Comparison of ENCODE assay signal across 26 mouse cellular contexts in genomic region chr2:12180635-12181034, GRCm38 (mm10).
DNase-seq lines count a peak whose midpoint lies in the region; ATAC-seq and TF ChIP-seq lines count a peak whose summit lies in the region.
"Had no signal": no experiment of that assay in that cellular context is flagged by ENCODE, and none has a peak within 500 bp of the region (broad histone marks: within the 10 kb centered on the region; RNA-seq: fewer than 3 reads in every experiment).

No protein-coding gene starts in this region.

- no peaks in the 10 kb centered on the region; the same call in 1 of the 2 replicates for H3K4me1 ChIP-seq in embryonic facial prominence, embryonic 14.5 days (ENCODE audit: control insufficient read depth, insufficient read depth, low read length)
- H3K4me1 ChIP-seq in embryonic facial prominence, embryonic 10.5 days = peaks cover 13% of the 10 kb centered on the region
- H3K4me1 ChIP-seq: embryonic facial prominence, embryonic 15.5 days; forebrain, embryonic 12.5 days had no signal

- no peaks in the 10 kb centered on the region for H3K9me3 ChIP-seq in embryonic facial prominence, embryonic 14.5 days (ENCODE audit: control insufficient read depth, low read length)
- no peaks in the 10 kb centered on the region for H3K9me3 ChIP-seq in embryonic facial prominence, embryonic 10.5 days
- H3K9me3 ChIP-seq: embryonic facial prominence, embryonic 12.5 days; embryonic facial prominence, embryonic 15.5 days; forebrain, embryonic 10.5 days; forebrain, embryonic 12.5 days had no signal

- H3K4me3 ChIP-seq in embryonic facial prominence, embryonic 14.5 days (ENCODE audit: low read depth, low read length) = no peak overlapping the region
- no peak overlapping the region for H3K4me3 ChIP-seq in embryonic facial prominence, embryonic 10.5 days
- H3K4me3 ChIP-seq in left cerebral cortex, adult 2 months = no peak overlapping the region
- H3K4me3 ChIP-seq: embryonic facial prominence, embryonic 12.5 days; embryonic facial prominence, embryonic 15.5 days; erythroblast, embryonic 14.5 days; forebrain, embryonic 10.5 days; forebrain, embryonic 12.5 days had no signal

- intact Hi-C loops in left cerebral cortex, postnatal 4 days (cut with DNase I) = no loop called here
- intact Hi-C loops in left cerebral cortex, adult 2 months (cut with DNase I) = no loop called here

- 51% methylated on average over 2 of the region's 2 CpGs for WGBS in embryonic facial prominence, embryonic 14.5 days
- WGBS in embryonic facial prominence, embryonic 10.5 days = 64% methylated on average over 2 of the region's 2 CpGs

- no peak overlapping the region for H3K4me2 ChIP-seq in embryonic facial prominence, embryonic 14.5 days (ENCODE audit: low read depth, low read length)
- H3K4me2 ChIP-seq: embryonic facial prominence, embryonic 12.5 days; embryonic facial prominence, embryonic 15.5 days; forebrain, embryonic 12.5 days had no signal

- peak; percentile 14 for DNase-seq in embryonic facial prominence, embryonic 14.5 days (ENCODE audit: low spot score)
- DNase-seq in embryonic facial prominence, embryonic 10.5 days (ENCODE audit: low spot score) = no peak
- peak; percentile 73 for DNase-seq in MN1 (ENCODE audit: low spot score)
- DNase-seq in left cerebral cortex, postnatal 4 days = no peak
- no peak for DNase-seq in left cerebral cortex, adult 2 months (ENCODE audit: extremely low spot score in 1 of 2, low spot score in 2 of 2)
- DNase-seq in kidney, postnatal 4 days = no peak
- DNase-seq: adrenal gland, adult 2 months; adrenal gland, postnatal 10 days; adrenal gland, postnatal 25 days; B cell, adult 2 months; cerebellum, adult 11 months; cerebellum, adult 18-20 months; cerebellum, adult 8-10 months; cerebellum, adult 9-11 months; cerebellum, postnatal 14 days; cerebellum, postnatal 36 days; embryo, embryonic 11 days had no signal

- ATAC-seq in embryonic facial prominence, embryonic 14.5 days (ENCODE audit: low read depth) = no peak
- peak; percentile 77 for ATAC-seq in granulocyte monocyte progenitor cell, adult 5-6 weeks (replicated peaks; ENCODE audit: poor library complexity, severe bottlenecking)
- ATAC-seq in megakaryocyte progenitor cell, adult 5-6 weeks (replicated peaks; ENCODE audit: poor library complexity) = peak; percentile 76
- ATAC-seq: forebrain, embryonic 14.5 days; forebrain, embryonic 16.5 days had no signal

- H3K36me3 ChIP-seq in embryonic facial prominence, embryonic 14.5 days (ENCODE audit: control insufficient read depth, insufficient read depth, low read length) = no peaks in the 10 kb centered on the region
- H3K36me3 ChIP-seq in embryonic facial prominence, embryonic 10.5 days (replicated peaks) = no peaks in the 10 kb centered on the region
- H3K36me3 ChIP-seq: embryonic facial prominence, embryonic 12.5 days; embryonic facial prominence, embryonic 15.5 days; forebrain, embryonic 10.5 days; forebrain, embryonic 12.5 days had no signal

- TF ChIP-seq CTCF in left cerebral cortex, adult 2 months (IDR thresholded peaks at IDR 0.05) = no peak

- H3K27ac ChIP-seq in embryonic facial prominence, embryonic 14.5 days (replicated peaks; ENCODE audit: low read depth, low read length) = no peak overlapping the region
- H3K27ac ChIP-seq in embryonic facial prominence, embryonic 10.5 days (replicated peaks) = no peak overlapping the region
- H3K27ac ChIP-seq in left cerebral cortex, adult 2 months = no peak overlapping the region
- H3K27ac ChIP-seq: embryonic facial prominence, embryonic 12.5 days; embryonic facial prominence, embryonic 15.5 days; forebrain, embryonic 10.5 days; forebrain, embryonic 12.5 days had no signal

- no peaks in the 10 kb centered on the region for H3K27me3 ChIP-seq in embryonic facial prominence, embryonic 14.5 days (replicated peaks; ENCODE audit: control insufficient read depth, insufficient read depth, low read length)
- H3K27me3 ChIP-seq in embryonic facial prominence, embryonic 10.5 days (replicated peaks; ENCODE audit: low read depth, poor library complexity, severe bottlenecking) = no peaks in the 10 kb centered on the region
- H3K27me3 ChIP-seq: embryonic facial prominence, embryonic 12.5 days; embryonic facial prominence, embryonic 15.5 days; forebrain, embryonic 12.5 days had no signal

- H3K9ac ChIP-seq in embryonic facial prominence, embryonic 14.5 days (ENCODE audit: low read depth, low read length) = no peak overlapping the region
- H3K9ac ChIP-seq: embryonic facial prominence, embryonic 12.5 days; embryonic facial prominence, embryonic 15.5 days; forebrain, embryonic 12.5 days had no signal

Comparison
In these comparisons a context has a peak if more than half of its experiments do, and no peak if none do; other contexts are left out.
1. DNase-seq: peak in embryonic facial prominence, embryonic 14.5 days (single experiment) and MN1 (single experiment); none in embryonic facial prominence, embryonic 10.5 days (single experiment), left cerebral cortex, postnatal 4 days (single experiment), left cerebral cortex, adult 2 months (0 of 2) and kidney, postnatal 4 days (0 of 2).